Mouse (Mus musculus): ENCODE results near the gene N4bp2. TPM values are rescaled to one million over a fixed set of nuclear protein-coding genes. Genes with fewer than 3 reads are reported as not detected.

N4bp2 gene
- total and polyA plus RNA-seq, 3 experiments, result 13.1 to 16.4 (median 15.1) TPM

GRCm38 (mm10) chr5:65859396-65859795 is 96.1 kb downstream of the N4bp2 start:
- no peak overlapping the region for H3K4me2 ChIP-seq (ENCODE audit: insufficient read depth, low read depth, poor library complexity, severe bottlenecking)
- no peaks in the 10 kb centered on the region for H3K36me3 ChIP-seq (replicated peaks in 1 of 2; ENCODE audit: control insufficient read depth in 1 of 2, insufficient read depth in 1 of 2, low read length in 1 of 2)
- no peak overlapping the region for H3K9ac ChIP-seq (ENCODE audit: insufficient read depth, low read depth)
- H3K4me3 ChIP-seq (replicated peaks in 1 of 3; ENCODE audit: low read depth in 2 of 3, low read length in 2 of 3, poor library complexity in 1 of 3), result no peak overlapping the region
- dilution Hi-C loops (cut with MboI; ENCODE audit: extremely low pct_ligation_motif_present, extremely low pct_unique_long_range_greater_than_20kb, low sequenced_read_pairs) (no loop called here), in situ Hi-C loops (cut with MboI; ENCODE audit: low pct_ligation_motif_present, low pct_unique_long_range_greater_than_20kb, low sequenced_read_pairs) (no loop called here)
- no peak overlapping the region for H3K27ac ChIP-seq (ENCODE audit: insufficient read depth, low read depth)
- TF ChIP-seq ZC3H11A (IDR thresholded peaks at IDR 0.05; ENCODE audit: low read depth, low read length) (no peak), USF1 (IDR thresholded peaks at IDR 0.05; ENCODE audit: low read depth, low read length) (no peak), MAFK (IDR thresholded peaks at IDR 0.05; ENCODE audit: insufficient replicate concordance, low read length) (no peak), RCOR1 (conservative IDR thresholded peaks at IDR 0.05; ENCODE audit: low read depth, low read length) (no peak), E2F4 (IDR thresholded peaks at IDR 0.05; ENCODE audit: insufficient replicate concordance, low read depth, low read length) (no peak), IRF4 (IDR thresholded peaks at IDR 0.05; ENCODE audit: low read depth, low read length) (no peak), CHD2 (IDR thresholded peaks at IDR 0.05; ENCODE audit: low read length) (no peak)
- peaks cover 10% of the 10 kb centered on the region for H3K79me2 ChIP-seq (replicated peaks; ENCODE audit: control insufficient read depth, extremely low read depth, insufficient read depth, poor library complexity, severe bottlenecking)
- H3K27me3 ChIP-seq (replicated peaks), result no peaks in the 10 kb centered on the region
- peaks cover 18 to 74% of the 10 kb centered on the region in 2 experiments for H3K4me1 ChIP-seq (ENCODE audit: control insufficient read depth in 1 of 2, insufficient read depth in 2 of 2)
- H3K9me3 ChIP-seq (replicated peaks; ENCODE audit: low read length), result no peaks in the 10 kb centered on the region
- no peak for DNase-seq (ENCODE audit: extremely low read depth)

- dilution Hi-C loops (cut with MboI; ENCODE audit: extremely low pct_ligation_motif_present, extremely low pct_unique_long_range_greater_than_20kb, low sequenced_read_pairs), result no loop called here
- Histone ChIP-seq H3K4me3 (replicated peaks in 1 of 3; ENCODE audit: low read depth in 2 of 3, low read length in 2 of 3, poor library complexity in 1 of 3) (peak overlapping the region in 1 of 3 experiments; percentile 8), H3K79me2 (replicated peaks; ENCODE audit: control insufficient read depth, extremely low read depth, insufficient read depth, poor library complexity, severe bottlenecking) (peaks cover 20% of the 10 kb centered on the region), H3K4me2 (ENCODE audit: insufficient read depth, low read depth, poor library complexity, severe bottlenecking) (peak overlapping the region; percentile 34), H3K4me1 (ENCODE audit: control insufficient read depth in 1 of 2, insufficient read depth in 2 of 2) (peaks cover 18 to 69% of the 10 kb centered on the region in 2 experiments), H3K9me3 (replicated peaks; ENCODE audit: low read length) (no peaks in the 10 kb centered on the region), H3K9ac (ENCODE audit: insufficient read depth, low read depth) (peak overlapping the region; percentile 57; the same call in 1 of the 2 replicates), H3K36me3 (replicated peaks in 1 of 2; ENCODE audit: control insufficient read depth in 1 of 2, insufficient read depth in 1 of 2, low read length in 1 of 2) (no peaks in the 10 kb centered on the region), H3K27ac (ENCODE audit: insufficient read depth, low read depth) (peak overlapping the region; percentile 78), H3K27me3 (replicated peaks) (no peaks in the 10 kb centered on the region)
- in situ Hi-C loops (cut with MboI; ENCODE audit: low pct_ligation_motif_present, low pct_unique_long_range_greater_than_20kb, low sequenced_read_pairs), result no loop called here
- TF ChIP-seq EP300 (IDR thresholded peaks at IDR 0.05; ENCODE audit: low read length) (peak; percentile 52), ZNF384 (IDR thresholded peaks at IDR 0.05; ENCODE audit: low read depth, low read length) (0 out of 2 replicates have a peak, but pooled peaks have one; percentile 3), MYC (IDR thresholded peaks at IDR 0.05; ENCODE audit: low read depth, low read length) (peak; percentile 63; the same call in 1 of the 2 replicates), MAX (IDR thresholded peaks at IDR 0.05; ENCODE audit: low read length) (peak; percentile 72), CHD2 (IDR thresholded peaks at IDR 0.05; ENCODE audit: low read length) (peak; percentile 42), CHD1 (IDR thresholded peaks at IDR 0.05; ENCODE audit: low read depth, low read length) (no peak), POLR2A (IDR thresholded peaks at IDR 0.05; ENCODE audit: low read depth, low read length) (peak; percentile 41; the same call in 1 of the 2 replicates), TCF12 (IDR thresholded peaks at IDR 0.05; ENCODE audit: low read depth, low read length) (no peak; the same call in 1 of the 2 replicates), BHLHE40 (IDR thresholded peaks at IDR 0.05; ENCODE audit: low read depth, low read length) (peak; percentile 80), E2F4 (IDR thresholded peaks at IDR 0.05; ENCODE audit: insufficient replicate concordance, low read depth, low read length) (no peak), JUND (conservative IDR thresholded peaks at IDR 0.05; ENCODE audit: low read depth, low read length) (0 out of 2 replicates have a peak, but pooled peaks have one; percentile 12), SIN3A (IDR thresholded peaks at IDR 0.05; ENCODE audit: low read length) (0 out of 2 replicates have a peak, but pooled peaks have one; percentile 14)
- peak; percentile 27 for DNase-seq (ENCODE audit: extremely low read depth)
Observed at GRCm38 (mm10) chr5:65860281-65861000, 97.1 kb downstream of the N4bp2 start.

All from CH12.LX (cell line).